Mouse (Mus musculus) liver, embryonic 14.5 days (tissue): ENCODE measurements around the gene Gm8764. TPM values are rescaled to one million over a fixed set of nuclear protein-coding genes. Genes with fewer than 3 reads are reported as not detected.
"Not testable (repeated sequence)": the region's sequence is repeated elsewhere in the genome, so short reads cannot be mapped to it uniquely, and the experiment has no call there.

Source experiments
- ATAC-seq: fragments of 200-750 bp; cut with Nextera tagmentation; 2 replicates; pipeline ENCODE4 v1.8.0; 2017; ENCODE audit warnings: moderate number of reproducible peaks, mild to moderate bottlenecking, moderate library complexity; ENCODE audit not compliant: insufficient read depth
- DNase-seq, 3 experiments: peaks; one replicate each; pipeline ENCODE4 v3.0.0-alpha.2; 2012 to 2013; ENCODE audit warnings: low read depth in 3 of 3, low spot score in 3 of 3
- H3K27ac ChIP-seq: fragments of 300-500 bp; sonication (generic); 2 replicates; pipeline ENCODE4 v1.5.1; 2014; ENCODE audit warnings: moderate library complexity, mild to moderate bottlenecking, control low read depth, inconsistent platforms
- H3K27me3 ChIP-seq: fragments of 300-500 bp; sonication (generic); 2 replicates; pipeline ENCODE4 v1.6.1; 2014; ENCODE audit warnings: mild to moderate bottlenecking, low read length, moderate library complexity; ENCODE audit not compliant: control insufficient read depth, insufficient read depth
- H3K36me3 ChIP-seq: fragments of 300-500 bp; sonication (generic); replicated peaks from 2 replicates; pipeline ENCODE4 v1.6.1; 2014; ENCODE audit warnings: low read depth; ENCODE audit not compliant: control insufficient read depth, insufficient read depth
- H3K4me1 ChIP-seq, 2 experiments: fragments of 200-500 bp in 1 of 2; fragments of 300-500 bp in 1 of 2; sonication (generic) in 1 of 2; replicated peaks; 2 replicates each; pipeline ENCODE4 v1.6.1; 2012 to 2014; ENCODE audit warnings: antibody characterized with exemption in 1 of 2, inconsistent platforms in 1 of 2, low read length in 1 of 2; ENCODE audit not compliant: control insufficient read depth in 2 of 2, insufficient read depth in 2 of 2
- H3K4me2 ChIP-seq: fragments of 300-500 bp; sonication (generic); 2 replicates; pipeline ENCODE4 v1.6.1; 2014; ENCODE audit warnings: low read depth, mild to moderate bottlenecking, control low read depth, moderate library complexity
- H3K4me3 ChIP-seq, 2 experiments: fragments of 200-500 bp in 1 of 2; fragments of 300-500 bp in 1 of 2; sonication (generic) in 1 of 2; 2 replicates each; pipeline ENCODE4 v1.5.1; 2012 to 2014; ENCODE audit warnings: low read depth in 2 of 2, low read length in 2 of 2, mild to moderate bottlenecking in 2 of 2, control low read depth in 1 of 2, inconsistent platforms in 1 of 2, moderate library complexity in 1 of 2; ENCODE audit not compliant: insufficient read depth in 1 of 2
- H3K9ac ChIP-seq: fragments of 300-500 bp; sonication (generic); replicated peaks from 2 replicates; pipeline ENCODE4 v1.6.1; 2014; ENCODE audit warnings: mild to moderate bottlenecking, control low read depth, moderate library complexity
- H3K9me3 ChIP-seq: fragments of 300-500 bp; sonication (generic); 2 replicates; pipeline ENCODE4 v1.6.1; 2016; ENCODE audit warnings: low read length, mixed read lengths; ENCODE audit not compliant: control insufficient read depth
- CTCF ChIP-seq: IDR thresholded peaks from 2 replicates; pipeline ENCODE4 v1.5.1; 2016; ENCODE audit warnings: antibody characterized with exemption, low read depth, control low read depth
- EP300 ChIP-seq: IDR thresholded peaks from 2 replicates; pipeline ENCODE4 v1.6.1; 2016; ENCODE audit warnings: antibody characterized with exemption, low read depth
- WGBS: fragments of 180-500 bp; shearing (Covaris S2); extraction: QIAGEN DNeasy Blood & Tissue Kit; methylation state at CpG from one replicate; pipeline ENCODE4 v1.1.7; 2014; ENCODE audit not compliant: insufficient replicate concordance; 5-methylcytosine and 5-hydroxymethylcytosine counted together
- polyA plus RNA-seq, 2 experiments: library from polyadenylated mRNA; depleted of rRNA in 1 of 2; stranded (reverse) in 1 of 2; unstranded in 1 of 2; fragments of >200 nt; fragmentation: Nextera tagmentation in 1 of 2; extraction: Ambion mirVana in 1 of 2; gene quantifications; 2 replicates each; pipeline versions ENCODE4 v1.2.1 to v1.2.3; 2012 to 2014

Gene Gm8764
- polyA plus RNA-seq (2012; rRNA removed) (not detected in 2 replicates), polyA plus RNA-seq (2014; fragmentation: Nextera tagmentation; extraction: Ambion mirVana) (not detected in 2 replicates)

DNA sequence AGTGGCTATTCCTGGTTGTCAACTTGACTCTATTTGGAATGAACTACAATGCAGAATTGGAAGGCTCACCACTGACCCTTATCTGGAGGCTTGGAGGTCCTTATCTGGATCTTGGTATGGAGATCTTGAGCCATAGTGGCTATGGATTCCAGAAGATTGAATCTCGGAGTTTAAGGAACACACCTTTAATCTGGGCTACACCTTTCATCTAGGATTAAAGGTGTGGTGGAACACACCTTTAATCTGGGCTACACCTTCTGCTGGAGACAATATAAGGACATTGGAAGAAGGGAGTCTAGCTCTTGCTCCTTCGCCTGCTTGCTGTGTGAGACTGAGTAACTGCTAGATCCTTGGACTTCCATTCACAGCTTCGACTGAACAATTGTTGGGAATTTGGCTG is at the start of gene Gm8764:
Gene Gm8764, plus strand, starts transcription at position 301 of the 400 bp plus-strand sequence.
- not testable (repeated sequence) for H3K9ac ChIP-seq, H3K4me1 ChIP-seq, H3K27me3 ChIP-seq, H3K9me3 ChIP-seq, H3K4me2 ChIP-seq, ATAC-seq, H3K27ac ChIP-seq, H3K36me3 ChIP-seq, H3K4me3 ChIP-seq, DNase-seq
- no CpG with 5 or more reads among the region's 3 CpGs for WGBS

DNA sequence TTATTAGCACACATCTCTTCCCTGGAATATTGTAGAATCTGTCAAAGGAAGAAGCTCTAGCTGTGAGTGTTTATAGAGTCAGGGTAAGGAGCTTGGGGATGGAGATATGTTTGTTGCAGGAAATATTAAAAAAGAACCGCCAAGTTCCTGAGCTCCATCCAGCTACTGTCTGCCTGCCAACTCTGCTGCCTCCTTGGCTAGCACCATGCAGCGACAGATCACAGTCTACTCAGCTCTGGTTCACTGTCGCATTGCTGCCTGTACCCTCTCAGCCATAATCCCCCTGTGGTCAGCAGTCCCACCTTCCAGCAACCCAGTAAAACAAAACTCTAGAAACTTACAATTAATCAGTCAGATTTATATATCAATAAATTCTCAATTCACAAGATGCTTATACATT is 49.8 kb upstream of the Gm8764 start:
- H3K4me2 ChIP-seq: no peak overlapping the region
- TF ChIP-seq CTCF (no peak), EP300 (no peak)
- H3K36me3 ChIP-seq: no peaks in the 10 kb centered on the region
- H3K4me1 ChIP-seq: no peaks in the 10 kb centered on the region
- no peak overlapping the region for H3K4me3 ChIP-seq
- ATAC-seq (no peak), DNase-seq (no peak)
- no peak overlapping the region for H3K9ac ChIP-seq
- no peaks in the 10 kb centered on the region for H3K27me3 ChIP-seq
- no peak overlapping the region for H3K27ac ChIP-seq
- WGBS: 59% methylated on average over 3 of the region's 3 CpGs
- H3K9me3 ChIP-seq: no peaks in the 10 kb centered on the region

DNA sequence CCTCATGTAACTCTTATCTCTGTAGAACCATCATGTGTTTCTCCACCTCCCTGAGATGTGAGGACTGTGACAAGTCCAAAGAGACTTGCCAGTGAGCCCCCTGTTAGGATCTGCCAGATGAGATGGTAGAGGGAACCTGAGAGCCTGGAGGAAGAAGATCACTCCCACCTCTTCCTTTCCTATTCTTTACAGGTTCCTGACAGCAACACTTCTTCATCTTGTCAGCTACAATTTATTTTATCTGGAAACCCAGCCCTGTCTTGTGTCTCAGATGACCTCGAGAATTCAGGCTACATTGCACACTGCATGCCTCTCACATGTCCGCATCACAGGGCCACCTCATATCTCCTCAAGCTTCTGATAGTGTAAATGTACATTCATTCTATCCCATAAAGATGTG is 41.5 kb upstream of the Gm8764 start:
- TF ChIP-seq CTCF (no peak), EP300 (no peak)
- H3K4me2 ChIP-seq: no peak overlapping the region
- no peak overlapping the region for H3K27ac ChIP-seq
- DNase-seq: no peak
- no peak for ATAC-seq
- no peak overlapping the region for H3K9ac ChIP-seq
- no peak overlapping the region for H3K4me3 ChIP-seq
- no peaks in the 10 kb centered on the region for H3K9me3 ChIP-seq
- H3K27me3 ChIP-seq: no peaks in the 10 kb centered on the region
- no peaks in the 10 kb centered on the region for H3K4me1 ChIP-seq
- no peaks in the 10 kb centered on the region for H3K36me3 ChIP-seq
- WGBS: 30% methylated on average over 2 of the region's 2 CpGs

DNA sequence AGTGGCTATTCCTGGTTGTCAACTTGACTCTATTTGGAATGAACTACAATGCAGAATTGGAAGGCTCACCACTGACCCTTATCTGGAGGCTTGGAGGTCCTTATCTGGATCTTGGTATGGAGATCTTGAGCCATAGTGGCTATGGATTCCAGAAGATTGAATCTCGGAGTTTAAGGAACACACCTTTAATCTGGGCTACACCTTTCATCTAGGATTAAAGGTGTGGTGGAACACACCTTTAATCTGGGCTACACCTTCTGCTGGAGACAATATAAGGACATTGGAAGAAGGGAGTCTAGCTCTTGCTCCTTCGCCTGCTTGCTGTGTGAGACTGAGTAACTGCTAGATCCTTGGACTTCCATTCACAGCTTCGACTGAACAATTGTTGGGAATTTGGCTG is 17.1 kb upstream of the Gm8764 start, which contains the start of gene Gm21293:
Gene Gm21293, plus strand, starts transcription at position 301 of the 400 bp plus-strand sequence.
- H3K27me3 ChIP-seq, H3K36me3 ChIP-seq, H3K4me2 ChIP-seq, H3K9ac ChIP-seq, H3K4me1 ChIP-seq, H3K4me3 ChIP-seq, H3K9me3 ChIP-seq, H3K27ac ChIP-seq, ATAC-seq, DNase-seq: not testable (repeated sequence)
- WGBS: no CpG with 5 or more reads among the region's 3 CpGs

DNA sequence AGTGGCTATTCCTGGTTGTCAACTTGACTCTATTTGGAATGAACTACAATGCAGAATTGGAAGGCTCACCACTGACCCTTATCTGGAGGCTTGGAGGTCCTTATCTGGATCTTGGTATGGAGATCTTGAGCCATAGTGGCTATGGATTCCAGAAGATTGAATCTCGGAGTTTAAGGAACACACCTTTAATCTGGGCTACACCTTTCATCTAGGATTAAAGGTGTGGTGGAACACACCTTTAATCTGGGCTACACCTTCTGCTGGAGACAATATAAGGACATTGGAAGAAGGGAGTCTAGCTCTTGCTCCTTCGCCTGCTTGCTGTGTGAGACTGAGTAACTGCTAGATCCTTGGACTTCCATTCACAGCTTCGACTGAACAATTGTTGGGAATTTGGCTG is 8.6 kb upstream of the Gm8764 start, which contains the start of gene Gm6763:
Gene Gm6763, plus strand, starts transcription at position 301 of the 400 bp plus-strand sequence.
- not testable (repeated sequence) for H3K4me3 ChIP-seq, H3K4me2 ChIP-seq, DNase-seq, ATAC-seq, H3K9me3 ChIP-seq, H3K4me1 ChIP-seq, H3K27ac ChIP-seq, H3K27me3 ChIP-seq, H3K36me3 ChIP-seq, H3K9ac ChIP-seq
- no CpG with 5 or more reads among the region's 3 CpGs for WGBS

DNA sequence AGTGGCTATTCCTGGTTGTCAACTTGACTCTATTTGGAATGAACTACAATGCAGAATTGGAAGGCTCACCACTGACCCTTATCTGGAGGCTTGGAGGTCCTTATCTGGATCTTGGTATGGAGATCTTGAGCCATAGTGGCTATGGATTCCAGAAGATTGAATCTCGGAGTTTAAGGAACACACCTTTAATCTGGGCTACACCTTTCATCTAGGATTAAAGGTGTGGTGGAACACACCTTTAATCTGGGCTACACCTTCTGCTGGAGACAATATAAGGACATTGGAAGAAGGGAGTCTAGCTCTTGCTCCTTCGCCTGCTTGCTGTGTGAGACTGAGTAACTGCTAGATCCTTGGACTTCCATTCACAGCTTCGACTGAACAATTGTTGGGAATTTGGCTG is 8.4 kb downstream of the Gm8764 start, which contains the start of gene Gm21304:
Gene Gm21304, plus strand, starts transcription at position 301 of the 400 bp plus-strand sequence.
- not testable (repeated sequence) for H3K36me3 ChIP-seq, H3K27ac ChIP-seq, H3K4me2 ChIP-seq, H3K9ac ChIP-seq, DNase-seq, H3K9me3 ChIP-seq, H3K4me1 ChIP-seq, H3K27me3 ChIP-seq, H3K4me3 ChIP-seq, ATAC-seq
- WGBS: no CpG with 5 or more reads among the region's 3 CpGs

DNA sequence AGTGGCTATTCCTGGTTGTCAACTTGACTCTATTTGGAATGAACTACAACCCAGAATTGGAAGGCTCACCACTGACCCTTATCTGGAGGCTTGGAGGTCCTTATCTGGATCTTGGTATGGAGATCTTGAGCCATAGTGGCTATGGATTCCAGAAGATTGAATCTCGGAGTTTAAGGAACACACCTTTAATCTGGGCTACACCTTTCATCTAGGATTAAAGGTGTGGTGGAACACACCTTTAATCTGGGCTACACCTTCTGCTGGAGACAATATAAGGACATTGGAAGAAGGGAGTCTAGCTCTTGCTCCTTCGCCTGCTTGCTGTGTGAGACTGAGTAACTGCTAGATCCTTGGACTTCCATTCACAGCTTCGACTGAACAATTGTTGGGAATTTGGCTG is 16.9 kb downstream of the Gm8764 start, which contains the start of gene Gm21312:
Gene Gm21312, plus strand, starts transcription at position 301 of the 400 bp plus-strand sequence.
- no CpG with 5 or more reads among the region's 3 CpGs for WGBS

DNA sequence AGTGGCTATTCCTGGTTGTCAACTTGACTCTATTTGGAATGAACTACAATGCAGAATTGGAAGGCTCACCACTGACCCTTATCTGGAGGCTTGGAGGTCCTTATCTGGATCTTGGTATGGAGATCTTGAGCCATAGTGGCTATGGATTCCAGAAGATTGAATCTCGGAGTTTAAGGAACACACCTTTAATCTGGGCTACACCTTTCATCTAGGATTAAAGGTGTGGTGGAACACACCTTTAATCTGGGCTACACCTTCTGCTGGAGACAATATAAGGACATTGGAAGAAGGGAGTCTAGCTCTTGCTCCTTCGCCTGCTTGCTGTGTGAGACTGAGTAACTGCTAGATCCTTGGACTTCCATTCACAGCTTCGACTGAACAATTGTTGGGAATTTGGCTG is 25.4 kb downstream of the Gm8764 start, which contains the start of gene Gm20765:
Gene Gm20765, plus strand, starts transcription at position 301 of the 400 bp plus-strand sequence.
- WGBS: no CpG with 5 or more reads among the region's 3 CpGs
- DNase-seq, H3K36me3 ChIP-seq, ATAC-seq, H3K27ac ChIP-seq, H3K9me3 ChIP-seq, H3K9ac ChIP-seq, H3K27me3 ChIP-seq, H3K4me3 ChIP-seq, H3K4me2 ChIP-seq, H3K4me1 ChIP-seq: not testable (repeated sequence)

More for the DNA sequence above, 16.9 kb downstream of the Gm8764 start, which contains the start of gene Gm21312:
- not testable (repeated sequence) for H3K4me2 ChIP-seq, H3K4me1 ChIP-seq, H3K9ac ChIP-seq, H3K4me3 ChIP-seq, ATAC-seq, H3K9me3 ChIP-seq, H3K27me3 ChIP-seq, DNase-seq, H3K27ac ChIP-seq, H3K36me3 ChIP-seq
